8 mouse cellular contexts compared by ENCODE assay signal in genomic region chr4:45084021-45084894, GRCm38 (mm10). TPM values are rescaled to one million over a fixed set of nuclear protein-coding genes. Genes with fewer than 3 reads are reported as not detected.
DNase-seq lines count a peak whose midpoint lies in the region; ATAC-seq lines count a peak whose summit lies in the region.

Fbxo10 (minus strand) TSS chr4:45084604.

- H3K9me3 ChIP-seq in hindbrain, embryonic 11.5 days (ENCODE audit: control insufficient read depth, low read length): no peaks in the 10 kb centered on the region

- H3K4me1 ChIP-seq in hindbrain, embryonic 11.5 days (replicated peaks; ENCODE audit: control insufficient read depth, insufficient read depth, low read length): peaks cover 3% of the 10 kb centered on the region; the same call in 1 of the 2 replicates

- H3K27me3 ChIP-seq in hindbrain, embryonic 11.5 days (ENCODE audit: control insufficient read depth, insufficient read depth, low read length): no peaks in the 10 kb centered on the region

- H3K4me2 ChIP-seq in hindbrain, embryonic 11.5 days (replicated peaks; ENCODE audit: low read depth, low read length): peak within 1 kb of the TSS; percentile 87

- no peaks in the 10 kb centered on the region for H3K36me3 ChIP-seq in hindbrain, embryonic 11.5 days (ENCODE audit: control insufficient read depth, insufficient read depth, low read length)

- ATAC-seq in hindbrain, embryonic 11.5 days (ENCODE audit: low FRiP score): peak; percentile 94

- H3K9ac ChIP-seq in hindbrain, embryonic 11.5 days (ENCODE audit: low read depth, low read length): peak within 1 kb of the TSS; percentile 76

- peak; percentile 97 for DNase-seq in Muller cell, postnatal 12 days (ENCODE audit: inconsistent ontology term)
- DNase-seq in cerebellum, adult 9-10 months: peak; percentile 87
- DNase-seq in frontal cortex, adult 2 months (ENCODE audit: extremely low spot score in 1 of 2, low spot score in 1 of 2): peak; percentile 69 to 92
- DNase-seq in hindbrain, embryonic 11.5 days (ENCODE audit: low spot score): peak; percentile 97
- DNase-seq in layer of hippocampus, postnatal 25 days (ENCODE audit: extremely low spot score in 1 of 2, low spot score in 1 of 2): peak; percentile 82 to 83
- peak; percentile 93 for DNase-seq in lung, postnatal 25 days (ENCODE audit: low spot score)
- peak; percentile 95 for DNase-seq in retina, embryonic 14.5 days (ENCODE audit: low spot score)
- DNase-seq in thymus, postnatal 4 days: peak; percentile 91

- H3K27ac ChIP-seq in hindbrain, embryonic 11.5 days (ENCODE audit: low read depth, low read length): peak within 1 kb of the TSS; percentile 37; the same call in 1 of the 2 replicates

- WGBS in hindbrain, embryonic 11.5 days: under 1% methylated on average over 64 of the region's 77 CpGs

- H3K4me3 ChIP-seq in hindbrain, embryonic 11.5 days (ENCODE audit: low read depth, low read length): peak within 1 kb of the TSS; percentile 74

RNA-seq across cellular contexts. Expression of gene Fbxo10, which starts in this region (rescaled TPM):
- polyA plus RNA-seq in frontal cortex, adult 2 months (2012; rRNA removed): 24.2 and 25.5 TPM in 2 replicates
- 5.1 and 5.6 TPM in 2 replicates for polyA plus RNA-seq in hindbrain, embryonic 11.5 days (2014; fragmentation: Nextera tagmentation; extraction: Ambion mirVana)
- total RNA-seq in layer of hippocampus, postnatal 25 days (2021): 10 to 100 TPM; 41.1 to 44.4 TPM

Comparison
In these comparisons a context has a peak if more than half of its experiments do, and no peak if none do; other contexts are left out.
1. Peak in every context shown above with its lines: DNase-seq, ATAC-seq, H3K4me3 ChIP-seq and H3K27ac ChIP-seq.